Mouse (Mus musculus): ENCODE measurements around the gene Gm20388.

The Gm20388 gene

DNA sequence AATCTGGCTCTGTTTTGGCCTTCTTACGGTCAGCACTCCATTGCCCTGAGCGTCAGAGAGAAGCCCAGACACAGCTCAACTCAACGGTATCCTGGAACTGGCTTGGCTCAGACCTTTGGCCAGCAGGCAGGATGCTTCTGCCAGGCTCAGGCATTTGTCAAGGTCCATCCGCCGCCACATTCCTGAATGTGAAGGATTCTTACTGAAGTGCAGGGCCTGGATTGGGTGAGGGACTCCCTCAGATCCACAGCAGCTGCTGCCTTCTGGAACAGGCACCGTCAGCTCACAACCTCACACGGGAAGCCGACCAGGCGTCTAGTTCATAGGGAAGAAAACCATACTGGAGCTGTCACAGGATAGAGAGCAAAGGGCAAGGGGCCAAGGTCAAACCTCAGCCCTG, 1436.2 kb downstream of the Gm20388 start:
- no peak for DNase-seq (ENCODE audit: extremely low spot score)

DNA sequence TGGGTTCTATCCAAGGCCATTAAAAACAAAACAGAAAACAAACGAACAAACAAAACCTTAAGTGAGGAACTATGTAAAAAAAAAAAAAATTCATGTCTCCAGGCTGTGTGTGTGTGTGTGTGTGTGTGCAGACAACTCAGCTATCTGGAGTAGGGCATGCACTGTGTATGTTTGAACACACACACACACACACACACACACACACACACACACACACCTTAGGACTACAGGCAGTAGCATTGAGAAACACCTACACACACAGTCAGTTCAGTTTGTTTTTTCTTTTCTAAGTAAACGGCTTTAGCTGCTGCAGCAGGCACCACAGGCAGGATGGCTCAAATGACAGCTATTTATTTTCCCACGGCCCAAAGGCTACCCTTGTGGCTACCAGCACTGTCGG, 1438.4 kb downstream of the Gm20388 start:
- no peak for DNase-seq (ENCODE audit: extremely low spot score)

DNA sequence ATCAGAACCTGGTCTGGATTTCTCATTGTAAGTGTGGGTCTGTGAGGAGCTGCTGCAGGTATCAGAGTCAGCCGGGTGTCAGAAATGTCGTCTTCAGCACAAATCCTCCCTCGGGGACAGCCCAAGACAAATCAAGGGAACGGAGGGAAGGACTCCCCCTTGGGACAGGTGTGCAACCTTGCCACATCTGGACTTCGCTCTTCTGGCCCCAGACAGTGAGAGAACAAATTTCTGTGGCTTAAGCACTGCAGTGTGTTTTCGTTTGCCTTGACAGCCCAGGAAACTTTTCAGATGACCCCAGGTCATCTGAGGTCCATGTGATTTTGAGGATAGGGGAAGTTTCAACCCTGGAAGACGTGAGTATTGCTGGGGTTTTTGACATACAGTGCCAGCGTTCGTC, 1440.2 kb downstream of the Gm20388 start:
- DNase-seq (ENCODE audit: extremely low spot score) = no peak

DNA sequence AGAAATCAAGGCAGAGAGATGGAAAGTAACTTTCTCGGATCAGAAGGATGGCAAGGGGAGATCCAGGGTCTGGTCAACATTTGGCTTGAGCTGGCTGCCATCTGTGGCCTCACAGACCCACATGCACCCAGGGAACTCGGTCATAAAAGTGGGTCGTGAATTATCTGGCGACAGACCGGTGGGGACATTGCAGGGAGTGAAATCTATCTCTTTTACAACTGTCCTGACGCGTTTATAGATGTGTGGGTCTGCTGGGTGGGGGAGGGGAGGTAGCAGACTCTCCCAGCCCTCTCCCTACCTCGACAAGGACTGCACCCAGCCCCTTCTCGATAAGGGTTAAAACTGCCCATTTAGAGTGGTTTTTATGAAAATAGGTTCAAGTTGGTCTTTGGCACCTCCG, 1444.2 kb downstream of the Gm20388 start:
- no peak for DNase-seq (ENCODE audit: extremely low spot score)

DNA sequence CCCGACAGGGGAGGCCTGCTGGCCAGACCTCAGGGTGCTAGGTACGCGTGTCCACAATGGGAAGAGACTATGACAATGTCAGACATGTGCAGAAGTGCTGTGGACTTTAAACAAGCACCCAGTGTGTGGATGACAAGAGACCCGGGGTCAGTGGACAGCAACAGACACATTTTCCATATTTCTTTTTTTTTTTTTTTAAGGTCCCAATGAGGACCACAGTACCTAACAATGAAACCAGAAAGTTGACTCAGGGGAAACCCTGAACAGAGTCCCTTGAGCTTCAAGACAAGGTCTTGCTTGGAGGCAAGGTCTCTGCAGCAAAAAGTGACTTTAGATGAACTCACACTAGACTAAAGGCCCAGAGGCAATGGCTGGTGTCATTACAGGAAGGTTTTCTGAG, 1446.8 kb downstream of the Gm20388 start:
- DNase-seq (ENCODE audit: extremely low spot score) = no peak

DNA sequence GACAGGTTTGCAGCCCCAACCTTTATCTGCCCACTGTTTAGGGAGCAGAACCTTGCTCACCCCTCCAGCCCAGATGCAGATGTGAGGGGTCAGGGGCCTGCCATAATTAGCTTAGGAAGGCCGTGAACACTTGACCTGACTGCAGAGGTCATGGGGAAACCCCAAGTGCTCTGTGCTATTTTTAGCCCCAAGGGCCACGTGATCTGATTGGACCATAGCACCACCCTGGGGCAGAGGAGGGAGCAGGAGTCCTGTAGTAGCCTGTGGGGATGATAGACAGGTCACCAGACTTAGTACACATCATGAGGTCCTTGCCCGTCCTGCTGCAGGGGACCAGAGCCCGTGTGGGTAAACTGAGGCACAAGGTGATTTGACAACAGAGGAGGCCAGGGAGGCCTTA, 1448.0 kb downstream of the Gm20388 start:
- DNase-seq (ENCODE audit: extremely low spot score) = peak; percentile 47

DNA sequence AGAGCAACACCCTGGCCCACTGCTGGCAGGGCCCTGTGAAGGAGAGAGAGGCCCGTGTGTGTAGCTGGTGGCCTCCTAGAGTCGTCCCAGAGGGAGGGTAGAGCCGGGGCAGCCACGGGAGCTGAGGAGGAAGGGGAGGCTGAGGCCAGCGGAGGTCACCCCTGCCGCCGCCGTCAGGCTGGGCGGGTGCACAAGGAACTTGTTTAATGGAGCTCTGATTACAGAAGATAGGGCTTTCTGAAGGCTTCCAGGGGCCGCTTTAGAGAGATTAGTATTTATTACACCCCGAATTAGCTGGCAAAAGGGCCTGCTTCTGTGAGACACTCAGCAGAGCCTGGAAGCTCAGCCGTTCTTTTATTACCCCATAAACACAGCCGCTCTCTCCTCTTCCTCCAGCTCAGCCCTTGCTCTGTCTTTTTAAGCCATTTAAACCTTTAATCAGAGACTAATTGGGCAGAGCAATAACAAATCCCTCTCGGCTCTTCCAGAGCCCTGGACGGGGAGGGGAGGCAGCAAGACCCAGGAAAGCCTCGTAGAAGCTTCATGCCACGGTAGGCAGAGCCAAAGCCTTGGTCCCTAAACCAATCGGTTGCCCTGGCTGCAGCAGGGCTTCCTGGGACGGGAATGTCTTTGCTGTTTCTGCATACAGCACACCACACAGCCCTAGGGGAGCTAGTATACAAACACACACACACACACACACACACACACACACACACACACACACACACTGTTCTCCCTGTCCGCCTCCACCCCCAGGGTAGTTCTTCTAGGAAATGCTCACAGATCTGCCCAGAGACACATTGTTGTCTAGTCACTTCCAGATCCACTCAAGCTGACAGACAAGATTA, 1448.7 kb downstream of the Gm20388 start:
- DNase-seq (ENCODE audit: extremely low spot score) = peak; percentile 52

DNA sequence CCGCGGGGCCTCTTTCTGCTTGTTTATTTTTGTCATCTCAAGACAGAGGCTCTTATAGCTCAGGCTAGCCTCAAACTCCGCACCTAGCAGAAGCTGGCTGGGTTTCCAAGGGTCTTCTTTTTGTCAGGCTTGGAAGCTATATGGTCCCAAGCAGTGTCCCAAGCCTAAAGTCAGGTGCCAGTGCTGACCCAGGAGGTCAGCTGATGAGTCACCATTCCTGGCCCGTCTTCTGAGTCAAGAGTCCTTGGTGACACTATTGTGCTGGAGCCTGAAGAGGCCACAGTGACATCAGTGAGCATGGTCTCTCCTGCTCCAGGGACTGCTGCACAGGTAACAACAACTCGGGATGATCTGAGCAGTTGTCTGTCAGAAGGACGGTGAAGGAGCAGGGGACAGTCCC, 1449.4 kb downstream of the Gm20388 start:
- no peak for DNase-seq (ENCODE audit: extremely low spot score)

DNA sequence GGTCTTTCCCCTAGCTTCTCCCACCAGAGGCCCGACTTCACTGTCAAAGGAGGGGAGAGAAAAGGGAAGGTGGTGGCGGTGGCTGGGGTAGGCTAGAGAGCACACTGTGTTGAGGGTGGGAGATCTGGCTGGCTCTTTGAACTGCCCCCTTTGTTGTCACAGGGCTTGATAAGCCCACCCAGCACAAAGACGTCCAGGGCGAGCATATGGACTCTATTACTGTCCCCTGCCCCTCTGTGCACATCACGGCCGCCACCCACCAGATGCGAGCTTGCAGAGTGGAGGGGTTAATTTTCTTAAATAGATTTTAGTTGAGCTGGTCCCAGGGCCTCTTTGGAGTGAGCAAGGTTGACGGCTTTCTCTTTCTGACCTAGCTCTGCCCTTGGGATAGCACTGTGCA, 1450.5 kb downstream of the Gm20388 start:
- no peak for DNase-seq (ENCODE audit: extremely low spot score)

DNA sequence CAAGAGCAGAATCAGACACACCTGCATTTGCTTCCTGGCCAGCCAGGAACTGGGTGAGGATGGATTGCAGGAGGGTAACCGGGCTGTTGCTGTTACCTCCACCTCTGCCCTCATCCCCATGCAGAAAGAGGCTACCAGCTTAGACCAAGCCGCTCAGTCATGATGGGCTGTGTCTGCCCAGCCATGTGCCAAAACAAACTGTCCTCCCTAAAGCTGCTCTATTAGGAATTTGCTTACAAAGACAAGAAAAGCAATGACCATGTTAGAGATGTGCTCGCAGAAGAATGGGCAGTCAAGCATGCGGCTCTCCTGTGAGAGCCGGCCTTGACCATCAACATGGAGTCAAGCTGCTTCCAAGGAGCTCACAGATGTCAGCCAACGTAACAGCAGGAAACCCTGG, 1454.0 kb downstream of the Gm20388 start:
- no peak for DNase-seq (ENCODE audit: extremely low spot score)

DNA sequence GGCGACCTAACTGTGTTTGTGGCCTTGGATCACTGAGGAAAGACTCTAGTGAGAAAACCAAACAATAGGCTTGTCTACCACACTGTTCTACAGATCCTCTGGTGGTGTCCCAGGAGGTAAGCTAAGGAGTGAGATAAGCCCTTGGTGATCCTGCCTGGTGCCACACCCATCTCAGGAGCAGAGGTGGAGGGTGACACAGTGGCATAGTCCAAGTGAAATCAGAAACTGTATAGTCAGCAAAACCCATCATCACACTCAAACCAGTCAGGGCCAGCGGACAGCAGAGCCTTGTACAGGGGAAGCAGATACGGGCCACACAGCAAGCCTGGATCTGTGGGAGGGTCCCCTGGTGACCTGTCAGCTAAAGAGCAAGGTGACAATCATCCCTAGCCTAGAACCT, 1454.5 kb downstream of the Gm20388 start:
- DNase-seq (ENCODE audit: extremely low spot score) = no peak

DNA sequence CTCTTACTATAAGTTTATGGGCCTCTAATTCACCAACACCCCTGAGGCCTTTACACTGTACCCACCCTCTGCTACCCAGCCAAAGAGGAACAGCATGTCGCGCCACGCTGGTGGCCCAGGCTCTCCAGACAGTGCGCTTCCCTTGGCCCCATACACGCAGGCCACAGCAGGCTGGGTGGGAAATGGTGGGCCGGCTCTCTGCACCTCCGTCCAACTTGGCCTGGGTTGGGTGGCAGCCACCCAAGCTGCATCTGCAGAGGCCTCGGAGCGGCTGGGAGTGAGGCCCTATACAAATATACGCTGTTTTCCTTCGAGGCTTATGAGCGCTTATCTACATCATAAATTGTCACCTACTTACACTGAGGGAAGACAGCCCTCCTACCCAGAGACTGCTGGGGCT, 1456.0 kb downstream of the Gm20388 start:
- DNase-seq (ENCODE audit: extremely low spot score) = no peak

DNA sequence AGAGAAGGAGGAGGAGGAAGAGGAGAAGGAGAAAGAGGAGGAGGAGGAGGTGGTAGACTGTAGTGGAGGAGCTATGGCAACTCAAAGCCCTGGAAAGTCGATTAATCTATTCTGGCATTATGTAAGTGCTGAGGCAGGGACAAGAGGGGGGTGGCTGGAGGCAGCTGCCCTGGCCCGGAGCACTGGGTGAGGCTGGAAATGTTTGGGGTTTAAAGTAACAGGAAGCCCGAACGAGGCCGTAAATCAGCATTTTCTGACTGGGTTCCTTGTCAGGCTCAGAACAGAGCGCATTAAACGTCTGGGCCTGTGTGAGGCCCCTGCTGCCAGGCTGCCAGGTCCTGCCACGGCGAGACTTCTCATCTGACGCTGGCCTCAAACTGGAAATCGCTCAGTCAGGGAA, 1458.2 kb downstream of the Gm20388 start:
- DNase-seq (ENCODE audit: extremely low spot score) = no peak

DNA sequence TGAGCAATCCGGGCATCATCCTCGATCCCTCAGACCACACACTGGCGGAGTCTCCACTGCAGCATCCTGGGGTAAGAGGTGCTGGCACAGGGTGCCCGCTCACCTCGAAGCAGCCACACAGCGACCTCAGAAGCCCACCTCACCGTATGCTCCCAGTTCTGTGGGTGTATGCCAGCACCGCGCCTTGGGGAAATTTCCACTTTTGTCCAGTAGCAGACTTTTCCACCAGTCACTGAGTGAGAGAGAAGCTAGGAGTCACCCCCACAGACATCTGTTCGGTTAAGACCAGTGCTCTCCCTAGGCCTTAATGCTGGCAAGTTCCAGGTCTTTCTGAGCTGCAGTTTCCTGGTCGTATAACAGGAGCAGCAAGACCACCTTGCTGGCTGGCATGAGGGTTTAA, 1458.7 kb downstream of the Gm20388 start:
- no peak for DNase-seq (ENCODE audit: extremely low spot score)

DNA sequence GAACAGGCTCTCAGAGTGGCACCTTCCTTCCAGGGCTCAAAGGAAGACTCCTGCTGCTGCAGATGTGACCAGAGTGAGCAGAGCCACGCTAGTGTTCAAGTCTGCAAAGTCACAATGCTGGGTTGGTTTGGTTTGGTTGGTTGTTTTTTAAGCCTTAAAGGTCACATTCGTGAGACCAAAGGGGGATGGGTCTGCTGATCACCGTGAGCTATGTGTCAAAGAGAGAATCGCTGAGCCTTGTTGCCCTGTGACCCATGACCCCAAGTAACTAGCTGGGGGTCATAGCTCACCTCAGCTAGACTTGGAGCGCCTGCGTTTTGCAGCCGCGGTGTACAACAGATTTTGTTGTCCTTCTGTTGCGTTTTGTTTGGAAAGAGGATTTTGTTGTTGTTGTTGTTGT, 1460.6 kb downstream of the Gm20388 start:
- no peak for DNase-seq (ENCODE audit: extremely low spot score)

DNA sequence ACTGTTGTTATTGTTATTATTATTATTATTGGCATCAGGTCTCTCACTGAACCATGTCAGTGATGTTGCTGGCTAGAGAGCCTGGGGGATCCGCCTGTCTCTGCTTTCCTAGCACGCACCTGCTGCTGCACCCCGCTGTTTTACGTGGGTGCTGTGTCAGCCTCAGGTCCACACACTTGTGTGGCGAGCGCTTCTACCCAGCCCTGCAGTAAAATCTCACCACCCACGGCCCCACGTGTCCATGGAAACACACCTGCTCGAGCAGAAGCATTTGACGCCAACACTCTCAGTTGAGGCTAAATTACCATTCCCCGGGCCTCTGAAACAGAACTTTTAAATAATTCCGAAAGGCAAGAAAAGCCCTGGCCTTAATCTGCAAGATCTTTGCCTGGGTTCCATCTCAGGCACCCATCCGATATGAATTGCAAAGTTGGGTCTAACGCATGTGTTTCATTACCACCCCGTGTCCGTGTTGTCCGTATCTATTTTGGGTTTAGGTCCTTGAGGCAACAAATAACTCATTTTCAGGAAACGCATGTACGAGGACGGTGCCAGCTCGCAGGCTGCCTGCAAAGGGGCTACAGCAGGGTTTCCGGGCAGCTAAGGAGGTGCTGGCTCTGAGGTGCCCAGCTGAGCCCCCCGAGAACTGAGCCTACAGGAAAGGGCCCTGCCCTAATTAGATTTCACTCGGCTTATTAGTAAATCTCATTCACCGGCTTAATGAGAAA, 1461.4 kb downstream of the Gm20388 start:
- DNase-seq (ENCODE audit: extremely low spot score) = no peak

DNA sequence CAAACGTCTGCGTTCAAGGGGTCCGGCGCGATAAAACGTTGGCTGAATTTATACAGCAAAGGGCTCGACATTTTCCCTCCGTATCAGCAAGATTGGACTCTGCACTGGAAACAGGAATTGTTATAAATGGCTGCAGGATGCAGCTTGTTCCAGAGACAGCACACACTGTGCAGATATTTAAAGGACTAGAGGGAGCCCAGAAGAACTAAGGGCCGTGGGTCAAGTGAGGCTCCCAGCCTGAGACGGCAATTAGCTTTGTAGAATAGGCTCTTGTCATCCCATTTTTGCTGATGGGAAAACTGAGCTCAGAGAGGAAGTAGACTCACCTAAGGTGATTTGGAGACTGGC, 1462.0 kb downstream of the Gm20388 start:
- no peak for DNase-seq (ENCODE audit: extremely low spot score)

DNA sequence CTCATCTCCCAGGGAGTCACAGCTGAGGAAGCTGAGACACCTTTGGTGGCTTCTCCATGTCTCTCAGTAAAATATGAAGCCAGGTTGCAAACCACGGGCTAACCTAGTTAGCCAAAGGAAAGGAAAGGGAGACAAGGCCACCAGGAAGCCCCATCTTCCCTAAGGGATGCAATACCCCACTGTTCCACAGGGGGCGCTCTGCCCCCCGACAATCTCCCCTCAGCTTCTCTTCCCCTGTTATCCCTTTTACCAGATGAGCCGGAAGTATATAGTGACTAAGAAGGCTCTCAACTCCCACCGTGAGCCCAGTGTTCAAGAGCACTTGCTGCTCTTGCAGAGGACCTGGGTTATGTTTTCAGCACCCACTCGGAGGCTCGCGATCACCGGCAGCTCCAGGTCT, 1463.6 kb downstream of the Gm20388 start:
- no peak for DNase-seq (ENCODE audit: extremely low spot score)

DNA sequence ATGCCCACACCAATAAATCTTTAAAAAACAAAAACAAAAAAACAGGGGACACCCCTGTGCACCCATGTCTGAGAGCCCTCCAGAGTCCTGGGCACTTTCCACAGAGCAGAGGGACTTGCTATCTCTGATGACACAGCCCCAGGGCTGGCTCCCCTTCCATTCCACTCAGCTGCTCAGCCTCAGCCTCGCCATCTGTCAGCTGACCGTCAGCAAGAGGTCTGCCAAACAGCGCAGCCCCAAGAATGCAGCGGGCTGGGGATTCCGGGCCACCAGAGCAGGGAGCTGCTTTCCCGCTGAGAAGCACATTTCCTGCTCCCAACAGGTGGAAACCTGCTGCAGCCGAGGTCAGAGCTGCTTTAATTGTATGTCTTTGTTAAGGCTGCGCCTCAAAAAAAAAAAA, 1464.1 kb downstream of the Gm20388 start:
- no peak for DNase-seq (ENCODE audit: extremely low spot score)

DNA sequence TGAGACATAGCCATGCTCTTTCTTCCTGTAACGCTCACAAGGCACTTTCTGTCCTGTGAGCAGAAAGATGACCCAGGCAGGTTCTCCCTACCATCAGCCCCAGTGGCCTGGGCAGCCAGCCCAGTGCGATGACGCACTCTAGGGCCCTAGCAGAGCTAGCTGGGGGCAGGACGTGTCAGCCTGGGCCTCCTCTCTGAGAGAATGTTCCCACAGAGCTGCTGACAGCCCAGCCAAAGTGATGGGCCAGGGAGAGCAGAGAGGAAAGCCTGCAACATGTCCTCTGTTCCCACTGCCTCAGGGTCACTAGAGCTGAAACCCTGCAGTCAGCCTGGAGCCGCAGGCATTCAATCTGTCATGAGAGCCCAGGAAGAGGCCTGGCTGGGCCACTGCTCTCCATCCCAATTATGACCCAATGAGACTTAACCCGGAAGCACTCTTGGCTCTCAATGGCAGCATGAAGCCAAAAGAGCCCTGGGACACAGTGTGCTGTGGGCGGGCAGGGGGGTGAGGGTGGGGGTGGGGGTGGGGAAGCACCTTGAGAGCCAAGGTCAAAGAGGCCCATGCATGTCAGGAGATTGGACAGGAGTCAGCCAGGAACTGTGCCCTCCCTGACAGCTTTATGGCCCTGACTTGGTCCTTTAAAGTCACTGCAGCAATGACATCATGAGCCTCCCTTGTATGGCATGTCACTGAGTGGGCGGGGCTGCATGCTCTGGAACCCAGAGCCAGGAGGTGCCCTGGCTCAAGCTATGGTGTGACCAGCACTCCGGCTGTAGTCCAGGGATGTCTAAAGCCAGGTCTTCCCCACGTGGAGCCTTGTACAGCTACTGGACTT, 1465.7 kb downstream of the Gm20388 start:
- DNase-seq (ENCODE audit: extremely low spot score) = no peak

DNA sequence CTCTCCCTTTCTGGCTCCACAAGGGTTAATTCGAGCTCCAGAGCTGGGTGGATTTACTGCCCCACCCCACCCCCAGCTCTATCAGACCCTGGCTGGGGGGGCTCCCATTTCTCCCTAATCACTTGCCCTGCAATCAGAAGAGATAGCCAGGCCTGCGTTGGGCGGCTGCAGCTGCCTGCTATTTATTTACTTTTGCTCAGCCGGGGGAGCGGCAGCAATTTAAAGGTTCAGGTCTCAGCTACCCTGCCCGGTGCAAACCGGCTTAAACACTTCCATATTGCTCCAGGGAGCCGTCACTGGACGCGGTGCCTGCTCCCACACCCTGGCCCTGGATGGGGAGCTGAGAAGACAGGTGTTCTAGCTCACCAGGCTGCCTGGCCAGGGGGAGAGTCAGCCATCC, 1467.0 kb downstream of the Gm20388 start:
- no peak for DNase-seq (ENCODE audit: extremely low spot score)

DNA sequence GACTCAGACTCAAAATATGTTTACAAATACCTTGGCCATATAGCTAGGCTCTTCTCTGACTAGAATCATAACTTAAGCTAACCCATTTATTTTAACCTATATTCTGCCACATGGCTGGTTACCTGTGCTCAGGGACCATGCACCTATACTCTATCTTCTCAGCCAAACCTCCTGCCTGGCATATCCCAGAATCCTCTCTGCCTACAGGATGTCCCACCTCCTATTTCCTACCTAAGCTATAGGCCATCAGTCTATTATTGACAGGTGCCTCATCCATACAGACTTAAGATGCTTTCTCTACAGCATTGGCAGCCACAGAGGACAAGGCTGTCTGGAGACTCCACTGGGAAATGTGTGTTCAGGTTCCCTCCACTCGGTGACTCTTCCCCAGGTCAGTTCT, 1468.7 kb downstream of the Gm20388 start:
- DNase-seq (ENCODE audit: extremely low spot score) = no peak

Data from embryo, embryonic 9.5 days (tissue).